Mouse (Mus musculus): ENCODE measurements around the gene Tab1. TPM values are rescaled to one million over a fixed set of nuclear protein-coding genes. Genes with fewer than 3 reads are reported as not detected.

The Tab1 gene
- total and polyA plus RNA-seq, 2 experiments from 2014 or later = 23.6 to 43.5 TPM

- WGBS = 89% methylated on average over 10 of the region's 10 CpGs
- H3K9ac ChIP-seq (replicated peaks; ENCODE audit: low read length, poor library complexity, severe bottlenecking) = no peak overlapping the region
- TF ChIP-seq CTCF (IDR thresholded peaks at IDR 0.05) = no peak
- H3K4me3 ChIP-seq (ENCODE audit: low read depth, low read length) = no peak overlapping the region
- ATAC-seq (ENCODE audit: low FRiP score) (no peak), DNase-seq (ENCODE audit: low spot score) (no peak)
- no peaks in the 10 kb centered on the region for H3K9me3 ChIP-seq (ENCODE audit: low read length)
- H3K36me3 ChIP-seq (ENCODE audit: insufficient read depth, low read length) = peaks cover 58% of the 10 kb centered on the region
- no peaks in the 10 kb centered on the region for H3K27me3 ChIP-seq (ENCODE audit: insufficient read depth, low read length)
- no peak overlapping the region for H3K4me2 ChIP-seq (ENCODE audit: low read depth, low read length, poor library complexity, severe bottlenecking)
- H3K27ac ChIP-seq (ENCODE audit: low read depth, low read length) = no peak overlapping the region
- no peaks in the 10 kb centered on the region for H3K4me1 ChIP-seq (ENCODE audit: insufficient read depth, low read length)
These were observed 19.7 kb downstream of the Tab1 start for GRCm38 (mm10) chr15:80152663-80153062.

- H3K4me3 ChIP-seq (ENCODE audit: low read depth, low read length) = no peak overlapping the region
- no peak overlapping the region for H3K27ac ChIP-seq (ENCODE audit: low read depth, low read length)
- no peak for ATAC-seq (ENCODE audit: low FRiP score)
- 84% methylated on average over 11 of the region's 11 CpGs for WGBS
- no peaks in the 10 kb centered on the region for H3K9me3 ChIP-seq (ENCODE audit: low read length)
- peaks cover 63% of the 10 kb centered on the region for H3K36me3 ChIP-seq (ENCODE audit: insufficient read depth, low read length)
- no peak for TF ChIP-seq CTCF (IDR thresholded peaks at IDR 0.05)
- no peak overlapping the region for H3K9ac ChIP-seq (replicated peaks; ENCODE audit: low read length, poor library complexity, severe bottlenecking)
- no peaks in the 10 kb centered on the region for H3K27me3 ChIP-seq (ENCODE audit: insufficient read depth, low read length)
- DNase-seq (ENCODE audit: low spot score) = no peak
- H3K4me1 ChIP-seq (ENCODE audit: insufficient read depth, low read length) = no peaks in the 10 kb centered on the region
- no peak overlapping the region for H3K4me2 ChIP-seq (ENCODE audit: low read depth, low read length, poor library complexity, severe bottlenecking)
These were observed 20.8 kb downstream of the Tab1 start for GRCm38 (mm10) chr15:80153757-80154156.

- Histone ChIP-seq H3K9ac (replicated peaks; ENCODE audit: low read length, poor library complexity, severe bottlenecking) (no peak overlapping the region), H3K4me3 (ENCODE audit: low read depth, low read length) (no peak overlapping the region), H3K4me1 (ENCODE audit: insufficient read depth, low read length) (no peaks in the 10 kb centered on the region), H3K9me3 (ENCODE audit: low read length) (no peaks in the 10 kb centered on the region), H3K27ac (ENCODE audit: low read depth, low read length) (no peak overlapping the region), H3K36me3 (ENCODE audit: insufficient read depth, low read length) (peaks cover 72% of the 10 kb centered on the region), H3K4me2 (ENCODE audit: low read depth, low read length, poor library complexity, severe bottlenecking) (no peak overlapping the region), H3K27me3 (ENCODE audit: insufficient read depth, low read length) (no peaks in the 10 kb centered on the region)
- WGBS = 94% methylated on average over 8 of the region's 8 CpGs
- DNase-seq (ENCODE audit: low spot score) (no peak), ATAC-seq (ENCODE audit: low FRiP score) (no peak)
- TF ChIP-seq CTCF (IDR thresholded peaks at IDR 0.05) = no peak
These were observed 22.8 kb downstream of the Tab1 start for GRCm38 (mm10) chr15:80155707-80156106.

- WGBS = 95% methylated on average over 22 of the region's 22 CpGs
- H3K9ac ChIP-seq (replicated peaks; ENCODE audit: low read length, poor library complexity, severe bottlenecking) = no peak overlapping the region
- H3K27me3 ChIP-seq (ENCODE audit: insufficient read depth, low read length) = no peaks in the 10 kb centered on the region
- ATAC-seq (ENCODE audit: low FRiP score) = no peak
- H3K4me3 ChIP-seq (ENCODE audit: low read depth, low read length) = no peak overlapping the region
- no peaks in the 10 kb centered on the region for H3K9me3 ChIP-seq (ENCODE audit: low read length)
- H3K27ac ChIP-seq (ENCODE audit: low read depth, low read length) = no peak overlapping the region
- peaks cover 83% of the 10 kb centered on the region for H3K36me3 ChIP-seq (ENCODE audit: insufficient read depth, low read length)
- DNase-seq (ENCODE audit: low spot score) = no peak
- H3K4me2 ChIP-seq (ENCODE audit: low read depth, low read length, poor library complexity, severe bottlenecking) = no peak overlapping the region
- no peak for TF ChIP-seq CTCF (IDR thresholded peaks at IDR 0.05)
- no peaks in the 10 kb centered on the region for H3K4me1 ChIP-seq (ENCODE audit: insufficient read depth, low read length)
These were observed 24.4 kb downstream of the Tab1 start for GRCm38 (mm10) chr15:80157197-80157943.

GRCm38 (mm10) chr15:80158001-80158706 lies 25.2 kb downstream of the Tab1 start:
- H3K36me3 ChIP-seq (ENCODE audit: insufficient read depth, low read length) = peaks cover 77% of the 10 kb centered on the region
- WGBS = 80% methylated on average over 5 of the region's 5 CpGs

GRCm38 (mm10) chr15:80158707-80159090 lies 25.8 kb downstream of the Tab1 start:
- H3K27me3 ChIP-seq (ENCODE audit: insufficient read depth, low read length) = no peaks in the 10 kb centered on the region
- 0 out of 2 replicates have a peak overlapping the region, but pooled peaks have one; percentile 26 for H3K27ac ChIP-seq (ENCODE audit: low read depth, low read length)
- no peak overlapping the region for H3K4me3 ChIP-seq (ENCODE audit: low read depth, low read length)
- DNase-seq (ENCODE audit: low spot score) (no peak), ATAC-seq (ENCODE audit: low FRiP score) (no peak)
- H3K9ac ChIP-seq (replicated peaks; ENCODE audit: low read length, poor library complexity, severe bottlenecking) = peak overlapping the region; percentile 24; the same call in 1 of the 2 replicates
- H3K4me2 ChIP-seq (ENCODE audit: low read depth, low read length, poor library complexity, severe bottlenecking) = no peak overlapping the region
- 70% methylated on average over 4 of the region's 4 CpGs for WGBS
- H3K4me1 ChIP-seq (ENCODE audit: insufficient read depth, low read length) = no peaks in the 10 kb centered on the region
- peaks cover 71% of the 10 kb centered on the region for H3K36me3 ChIP-seq (ENCODE audit: insufficient read depth, low read length)
- H3K9me3 ChIP-seq (ENCODE audit: low read length) = no peaks in the 10 kb centered on the region
- no peak for TF ChIP-seq CTCF (IDR thresholded peaks at IDR 0.05)

More at GRCm38 (mm10) chr15:80158001-80158706, 25.2 kb downstream of the Tab1 start:
- no peaks in the 10 kb centered on the region for H3K9me3 ChIP-seq (ENCODE audit: low read length)
- no peak overlapping the region for H3K4me3 ChIP-seq (ENCODE audit: low read depth, low read length)
- ATAC-seq (ENCODE audit: low FRiP score) (no peak), DNase-seq (ENCODE audit: low spot score) (no peak)
- H3K27ac ChIP-seq (ENCODE audit: low read depth, low read length) = 0 out of 2 replicates have a peak overlapping the region, but pooled peaks have one; percentile 26
- H3K9ac ChIP-seq (replicated peaks; ENCODE audit: low read length, poor library complexity, severe bottlenecking) = peak overlapping the region; percentile 24; the same call in 1 of the 2 replicates
- no peak overlapping the region for H3K4me2 ChIP-seq (ENCODE audit: low read depth, low read length, poor library complexity, severe bottlenecking)
- H3K27me3 ChIP-seq (ENCODE audit: insufficient read depth, low read length) = no peaks in the 10 kb centered on the region
- no peak for TF ChIP-seq CTCF (IDR thresholded peaks at IDR 0.05)
- H3K4me1 ChIP-seq (ENCODE audit: insufficient read depth, low read length) = no peaks in the 10 kb centered on the region

Measured in midbrain, postnatal 0 days (tissue).